Mouse (Mus musculus) ovary, postnatal 10 days (tissue): ENCODE measurements around the gene B9d2.

ENCODE experiments used
- DNase-seq: peaks from one replicate; pipeline ENCODE4 v3.0.0; 2022; ENCODE audit warnings: low spot score

The B9d2 gene

GRCm38 (mm10) chr7:25680514-25681258, at the start of gene B9d2:
Gene B9d2 (plus strand): TSS chr7:25680780.
- peak; percentile 91 for DNase-seq

- no peak for DNase-seq
Observed at GRCm38 (mm10) chr7:25632679-25633078, 47.9 kb upstream of the B9d2 start.

- DNase-seq, result no peak
Observed at GRCm38 (mm10) chr7:25636373-25636772, 44.2 kb upstream of the B9d2 start.

GRCm38 (mm10) chr7:25637099-25637498, 43.5 kb upstream of the B9d2 start:
- no peak for DNase-seq

GRCm38 (mm10) chr7:25639754-25640153, 40.8 kb upstream of the B9d2 start:
- no peak for DNase-seq

GRCm38 (mm10) chr7:25644136-25644535, 36.4 kb upstream of the B9d2 start:
- DNase-seq, result no peak

- DNase-seq, result no peak
Observed at GRCm38 (mm10) chr7:25644631-25645030, 35.9 kb upstream of the B9d2 start.

GRCm38 (mm10) chr7:25645074-25645473, 35.5 kb upstream of the B9d2 start:
- DNase-seq, result no peak

- no peak for DNase-seq
Observed at GRCm38 (mm10) chr7:25647574-25648123, 32.9 kb upstream of the B9d2 start.

GRCm38 (mm10) chr7:25649839-25650238, 30.7 kb upstream of the B9d2 start:
- DNase-seq, result no peak

GRCm38 (mm10) chr7:25651281-25651680, 29.3 kb upstream of the B9d2 start:
- no peak for DNase-seq

GRCm38 (mm10) chr7:25652244-25652759, 28.3 kb upstream of the B9d2 start:
- DNase-seq, result no peak

GRCm38 (mm10) chr7:25655601-25656428, 24.8 kb upstream of the B9d2 start:
- no peak for DNase-seq

- DNase-seq, result no peak
Observed at GRCm38 (mm10) chr7:25657785-25658184, 22.8 kb upstream of the B9d2 start.

- peak; percentile 96 for DNase-seq
Observed at GRCm38 (mm10) chr7:25658657-25659472, 21.7 kb upstream of the B9d2 start, which contains the start of the genes Bckdha and Exosc5. Gene Bckdha (minus strand): TSS chr7:25658981. Gene Exosc5 (plus strand): TSS chr7:25659164.

- DNase-seq, result no peak
Observed at GRCm38 (mm10) chr7:25666381-25666780, 14.2 kb upstream of the B9d2 start.

GRCm38 (mm10) chr7:25669158-25669557, 11.4 kb upstream of the B9d2 start:
- DNase-seq, result no peak

- DNase-seq, result no peak
Observed at GRCm38 (mm10) chr7:25669631-25670030, 10.9 kb upstream of the B9d2 start.

- no peak for DNase-seq
Observed at GRCm38 (mm10) chr7:25670096-25670495, 10.5 kb upstream of the B9d2 start.

- no peak for DNase-seq
Observed at GRCm38 (mm10) chr7:25671686-25672085, 8.9 kb upstream of the B9d2 start.

GRCm38 (mm10) chr7:25672442-25672841, 8.1 kb upstream of the B9d2 start:
- DNase-seq, result no peak

- DNase-seq, result no peak
Observed at GRCm38 (mm10) chr7:25674297-25674696, 6.3 kb upstream of the B9d2 start.
